Mouse (Mus musculus) frontal cortex, postnatal 36 days (tissue): Measurements from ENCODE around the gene Kcnj5.

Experiments used
- DNase-seq, 2 experiments: peaks; one replicate each; pipeline ENCODE4 v3.0.0; 2022; ENCODE audit warnings: low spot score in 2 of 2

The Kcnj5 gene

GRCm38 (mm10) chr9:32320167-32320566, 24.0 kb downstream of the Kcnj5 start:
- no peak for DNase-seq

GRCm38 (mm10) chr9:32315999-32316398, 28.2 kb downstream of the Kcnj5 start:
- no peak for DNase-seq

DNA sequence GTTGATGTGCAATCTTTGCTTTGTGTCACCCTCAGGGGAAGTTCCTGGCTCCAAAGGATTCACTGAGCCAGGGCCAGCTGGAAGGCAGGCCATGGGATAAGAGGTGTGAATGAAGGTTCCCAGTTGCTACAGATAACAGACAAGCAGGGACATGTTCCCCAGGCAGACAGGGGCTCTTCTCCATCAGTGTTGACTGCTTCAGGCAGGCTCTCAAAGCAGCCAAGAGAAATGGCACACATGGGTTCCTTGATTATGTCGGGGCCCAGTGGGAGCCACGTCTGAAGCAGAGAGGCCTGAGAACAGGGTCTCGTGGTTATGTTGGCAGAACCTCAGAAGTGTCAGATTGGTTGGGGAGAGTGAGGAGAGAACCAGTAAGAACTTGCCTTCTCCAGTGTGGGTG, 30.1 kb downstream of the Kcnj5 start:
- DNase-seq: no peak

DNA sequence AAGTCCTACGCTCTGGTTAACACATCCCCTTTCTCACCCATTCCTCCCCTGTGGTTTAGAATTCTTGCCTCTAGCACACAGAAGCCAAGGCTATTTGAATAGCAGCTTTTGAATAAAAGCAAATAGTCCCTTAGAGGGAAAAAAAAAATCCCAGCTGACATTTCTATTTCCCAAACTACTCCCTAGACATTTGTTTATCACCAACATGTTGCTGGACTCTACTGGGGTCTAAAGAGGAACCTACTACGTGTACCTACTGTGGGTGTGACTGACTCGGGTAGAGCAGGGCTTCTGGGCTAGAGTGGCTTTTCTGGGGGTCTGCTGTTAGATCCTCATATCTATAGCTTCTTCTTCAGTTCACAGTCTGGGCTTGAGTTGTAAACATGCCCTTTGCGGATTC, 31.9 kb downstream of the Kcnj5 start:
- DNase-seq: no peak

GRCm38 (mm10) chr9:32311786-32312185, 32.4 kb downstream of the Kcnj5 start:
- no peak for DNase-seq

DNA sequence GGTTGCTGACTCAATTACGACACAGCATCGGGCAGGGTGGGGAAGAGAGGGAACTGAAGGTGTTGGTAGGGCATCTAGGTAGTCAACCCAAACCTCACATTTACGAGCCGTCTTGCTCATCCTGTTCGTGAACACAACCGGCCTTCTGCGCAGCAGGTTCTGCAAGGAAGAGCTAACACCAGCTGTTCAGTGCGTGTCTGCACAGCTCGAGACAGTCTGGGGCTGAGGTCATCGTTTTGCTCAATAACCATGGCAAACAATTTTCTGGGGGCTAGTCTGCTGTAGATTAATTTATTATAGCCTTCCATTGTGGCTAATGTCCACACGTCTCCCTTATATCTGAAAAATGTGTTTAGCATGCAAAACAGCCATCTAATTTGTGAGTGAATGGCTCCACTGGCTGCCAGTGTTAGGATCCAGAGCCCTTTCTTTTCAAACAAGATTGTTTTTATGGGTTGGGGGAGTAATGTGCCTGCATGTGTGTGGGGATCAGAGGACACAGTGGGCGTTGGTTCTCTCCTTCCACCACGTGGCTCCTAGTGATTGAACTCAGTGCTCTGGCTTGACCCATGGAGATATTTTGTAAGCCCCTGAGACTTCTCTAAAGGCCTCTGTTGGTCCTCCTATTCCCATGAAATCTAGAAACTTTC, 41.5 kb downstream of the Kcnj5 start:
- no peak for DNase-seq

DNA sequence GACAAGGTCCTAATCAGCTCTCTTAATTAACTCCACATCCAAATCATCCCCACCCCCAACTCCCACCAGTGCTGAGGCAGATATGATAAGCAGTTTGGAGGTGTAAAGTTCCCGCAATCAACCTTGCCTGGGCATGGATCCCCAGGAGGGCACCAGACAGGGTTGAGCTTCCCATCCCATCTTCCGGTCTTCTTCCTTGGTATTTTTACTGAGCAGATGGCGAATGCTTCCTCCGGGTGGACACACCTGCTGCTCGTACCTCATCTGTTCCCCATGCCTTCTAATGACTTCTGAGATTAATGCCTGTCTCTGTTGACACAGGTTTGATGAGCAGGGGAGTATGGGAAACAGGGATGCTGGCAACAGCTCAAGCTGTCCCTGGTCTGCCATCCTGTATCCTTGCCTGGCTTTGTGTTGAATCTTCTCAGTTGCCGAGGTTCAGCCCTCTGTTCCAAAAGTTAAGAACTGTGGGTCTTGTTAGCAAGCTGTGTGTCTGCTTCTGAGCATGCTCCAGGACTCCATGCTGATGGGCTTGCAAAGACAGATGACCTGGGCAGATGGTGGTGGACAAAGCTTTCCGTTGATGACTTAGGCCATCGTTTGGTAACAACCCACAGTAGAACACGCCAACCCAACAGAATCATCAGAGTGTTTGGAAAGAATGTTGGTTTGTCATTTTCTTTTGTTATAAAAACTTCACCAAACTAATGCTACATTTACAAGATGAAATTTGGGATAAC, 48.9 kb downstream of the Kcnj5 start:
- no peak for DNase-seq

DNA sequence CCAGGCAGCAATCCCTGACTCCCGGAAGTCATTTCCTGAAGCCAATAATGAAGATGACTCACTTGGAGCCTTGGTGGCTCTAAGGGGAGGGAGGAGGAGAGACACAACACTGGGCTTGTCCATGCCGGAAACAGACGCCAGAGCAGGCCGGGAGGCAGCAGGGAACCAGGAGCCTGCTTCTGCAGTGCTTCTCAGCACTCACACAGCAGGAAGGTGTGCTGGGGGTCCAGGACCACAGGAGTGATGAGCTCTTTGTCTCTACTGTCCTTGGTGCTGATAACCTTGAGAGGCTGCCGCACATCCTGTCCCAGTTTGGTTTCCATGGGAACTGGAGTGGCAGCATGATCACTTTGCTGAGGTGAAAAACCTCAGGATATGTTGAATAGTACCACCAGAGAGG, 51.5 kb downstream of the Kcnj5 start:
- DNase-seq: no peak

DNA sequence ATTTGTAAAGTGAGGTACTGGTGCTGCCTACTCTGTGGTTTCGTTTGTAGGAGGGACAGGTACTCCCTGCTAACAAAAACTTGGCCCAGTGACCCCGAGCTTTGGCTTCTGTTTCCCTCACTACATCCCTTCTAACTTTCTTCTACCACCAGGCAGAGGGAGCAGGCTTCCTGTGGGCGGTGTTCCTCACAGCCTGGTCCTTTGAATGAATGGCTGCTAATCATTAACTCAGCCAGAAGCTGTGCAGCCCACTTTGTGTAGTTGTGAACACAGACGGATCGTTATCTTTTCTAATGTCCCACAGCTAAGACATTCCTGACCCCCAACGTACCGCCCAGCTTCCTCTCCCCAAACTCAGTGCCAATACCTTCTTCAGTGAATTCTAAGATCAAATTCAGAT, 52.5 kb downstream of the Kcnj5 start:
- DNase-seq: no peak

- no peak for DNase-seq
These were observed 60.6 kb downstream of the Kcnj5 start for GRCm38 (mm10) chr9:32283591-32283990.

- no peak for DNase-seq
These were observed 63.7 kb downstream of the Kcnj5 start for GRCm38 (mm10) chr9:32280456-32280855.

DNA sequence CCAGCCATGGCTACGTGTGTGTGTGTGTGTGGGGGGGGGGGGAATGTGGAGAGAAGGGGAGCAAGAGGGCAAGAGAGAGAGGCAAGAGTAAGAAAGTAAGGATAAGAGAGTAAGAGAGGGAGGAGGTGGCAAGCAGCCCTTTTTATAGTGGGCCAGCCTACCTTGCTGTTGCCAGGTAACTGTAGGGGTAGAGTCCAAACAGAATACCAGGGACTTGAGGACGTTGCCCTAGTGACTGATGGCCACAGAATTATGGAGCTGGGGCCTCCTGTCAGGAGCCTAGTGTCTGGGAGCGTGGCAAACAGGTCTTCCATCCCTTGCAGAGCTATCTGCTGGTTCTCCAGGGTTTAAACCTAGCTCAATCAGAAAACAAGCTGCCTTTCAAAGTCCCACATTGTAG, 64.4 kb downstream of the Kcnj5 start:
- no peak for DNase-seq

DNA sequence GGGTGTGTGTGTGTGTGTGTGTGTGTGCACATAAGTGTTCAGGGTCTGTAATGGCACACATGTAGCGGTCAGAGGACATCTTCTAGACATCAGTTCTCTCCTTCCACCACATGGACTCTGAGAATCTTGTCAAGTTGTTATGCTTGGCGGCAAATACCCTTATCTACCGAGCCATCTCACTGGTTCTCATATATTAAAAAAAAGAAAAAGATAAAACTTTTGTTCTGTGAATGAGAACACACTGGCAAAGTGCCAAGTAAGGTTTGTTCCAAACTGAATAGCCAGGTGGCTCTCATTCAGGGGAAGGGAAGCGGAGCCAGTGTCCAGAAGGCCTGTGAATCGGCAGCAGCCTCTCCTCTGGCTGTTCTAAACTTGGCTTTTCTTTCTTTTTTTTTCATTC, 66.1 kb downstream of the Kcnj5 start:
- DNase-seq: no peak

- DNase-seq: peak; percentile 65 to 81
These were observed 72.2 kb downstream of the Kcnj5 start for GRCm38 (mm10) chr9:32271896-32272444.
